Mouse (Mus musculus) liver, embryonic 14.5 days (tissue): ENCODE measurements at regions not wholly inside any gene's neighbourhood (a gene's known extent, or its start where the extent isn't known, plus 50 kb on each side); places are given as distances from the start of the nearest gene placed in this dataset.

Experiments used
- CTCF ChIP-seq: IDR thresholded peaks from 2 replicates; pipeline ENCODE4 v1.5.1; 2016; ENCODE audit warnings: antibody characterized with exemption, low read depth, control low read depth
- EP300 ChIP-seq: IDR thresholded peaks from 2 replicates; pipeline ENCODE4 v1.6.1; 2016; ENCODE audit warnings: antibody characterized with exemption, low read depth

GRCm38 (mm10) chr17:87512000-87512611 is 65.4 kb upstream of the Calm2 start:
- TF ChIP-seq EP300 (no peak), CTCF (no peak)
